ENCODE assay signal across 9 mouse cellular contexts in genomic region chrX:71365510-71365909, GRCm38 (mm10). TPM values are rescaled to one million over a fixed set of nuclear protein-coding genes. Genes with fewer than 3 reads are reported as not detected.
DNase-seq lines count a peak whose midpoint lies in the region; ATAC-seq and TF ChIP-seq lines count a peak whose summit lies in the region.
"Had no signal": no experiment of that assay in that cellular context is flagged by ENCODE, and none has a peak within 500 bp of the region (broad histone marks: within the 10 kb centered on the region; RNA-seq: fewer than 3 reads in every experiment).

No protein-coding gene starts in this region.

- no peak overlapping the region for H3K27ac ChIP-seq in kidney, adult 2 months (ENCODE audit: insufficient read depth, low read depth, low read length)
- H3K27ac ChIP-seq in heart, postnatal 0 days (ENCODE audit: low read depth) = no peak overlapping the region

- WGBS in kidney, adult 2 months = 26% methylated on average over 3 of the region's 3 CpGs
- WGBS in heart, postnatal 0 days = 52% methylated on average over 3 of the region's 3 CpGs

- no peak for TF ChIP-seq POLR2A in kidney, adult 2 months (IDR thresholded peaks at IDR 0.05; ENCODE audit: low read depth, low read length)

- no peaks in the 10 kb centered on the region for H3K27me3 ChIP-seq in kidney, adult 2 months (replicated peaks; ENCODE audit: control insufficient read depth, insufficient read depth, low read length)
- no peaks in the 10 kb centered on the region for H3K27me3 ChIP-seq in heart, postnatal 0 days (ENCODE audit: control insufficient read depth, insufficient read depth, low read length)
- H3K27me3 ChIP-seq: Patski had no signal

- H3K4me2 ChIP-seq in heart, postnatal 0 days (ENCODE audit: low read depth, low read length) = peak overlapping the region; percentile 73

- H3K9me3 ChIP-seq in heart, postnatal 0 days (replicated peaks; ENCODE audit: control insufficient read depth, low read length) = no peaks in the 10 kb centered on the region

- no peaks in the 10 kb centered on the region for H3K4me1 ChIP-seq in kidney, adult 2 months (ENCODE audit: control insufficient read depth, insufficient read depth, low read length)
- H3K4me1 ChIP-seq in heart, postnatal 0 days (ENCODE audit: control insufficient read depth, insufficient read depth) = no peaks in the 10 kb centered on the region

- no peak for DNase-seq in kidney, adult 2 months
- DNase-seq in kidney, postnatal 14 days = no peak
- no peak for DNase-seq in heart, postnatal 0 days (ENCODE audit: low spot score)
- no peak for DNase-seq in c-Kit-positive CD71-positive TER-119-positive erythroid progenitor cells, embryonic 14.5 days (ENCODE audit: low spot score)
- no peak for DNase-seq in cerebellum, postnatal 10 days

- no peak for TF ChIP-seq CTCF in kidney, adult 2 months (conservative IDR thresholded peaks at IDR 0.05; ENCODE audit: insufficient read depth, insufficient read length, low read depth, low read length)
- no peak for TF ChIP-seq CTCF in heart, postnatal 0 days (IDR thresholded peaks at IDR 0.05; ENCODE audit: low read depth)

- no peaks in the 10 kb centered on the region for H3K36me3 ChIP-seq in kidney, adult 2 months (ENCODE audit: control insufficient read depth, insufficient read depth, low read length)
- no peaks in the 10 kb centered on the region for H3K36me3 ChIP-seq in heart, postnatal 0 days (replicated peaks; ENCODE audit: control insufficient read depth, insufficient read depth, low read length)

- peak overlapping the region; percentile 78; the same call in 1 of the 2 replicates for H3K9ac ChIP-seq in heart, postnatal 0 days (replicated peaks; ENCODE audit: low read depth, low read length)

- peak; percentile 21 for ATAC-seq in activated CD4-positive, CD25-positive, alpha-beta regulatory T cell, adult 4 months
- ATAC-seq in heart, postnatal 0 days (ENCODE audit: insufficient read depth, low read depth) = no peak
- peak; percentile 10 for ATAC-seq in megakaryocyte progenitor cell, adult 5-6 weeks (replicated peaks; ENCODE audit: poor library complexity)
- ATAC-seq in erythroid progenitor cell, adult 5-6 weeks (replicated peaks; ENCODE audit: low FRiP score, poor library complexity, severe bottlenecking) = no peak

- H3K4me3 ChIP-seq in kidney, adult 2 months (ENCODE audit: insufficient read depth, low read depth, low read length) = peak overlapping the region; percentile 66
- peak overlapping the region; percentile 75 for H3K4me3 ChIP-seq in heart, postnatal 0 days (ENCODE audit: low read depth, low read length)

- no peak for TF ChIP-seq EP300 in heart, postnatal 0 days (IDR thresholded peaks at IDR 0.05; ENCODE audit: low read depth)

RNA-seq across cellular contexts. Expression of gene Mtmr1, which starts 0.9 kb away (rescaled TPM):
- polyA plus RNA-seq in kidney, adult 2 months (2012; rRNA removed) = 7.6 and 8.2 TPM in 2 replicates
- 10 to 100 TPM in 1 of 2 experiments, 1 to 10 TPM in 1; 5.4 to 10.1 TPM for polyA plus RNA-seq in activated CD4-positive, CD25-positive, alpha-beta regulatory T cell, adult 4 months (2017; shearing (Covaris generic))
- total RNA-seq in heart, postnatal 0 days (2014; rRNA removed; ENCODE audit: low replicate concordance) = 30.1 and 83.1 TPM in 2 replicates
- polyA plus RNA-seq in heart, postnatal 0 days (2015; fragmentation: Nextera tagmentation; extraction: Ambion mirVana) = 10.6 and 12.7 TPM in 2 replicates
- 32.7 and 40.1 TPM in 2 replicates for total RNA-seq in megakaryocyte progenitor cell, adult 5-6 weeks (2015)
- 33.0 and 35.6 TPM in 2 replicates for total RNA-seq in megakaryocyte progenitor cell, adult 5-6 weeks (2017)
- total RNA-seq in erythroid progenitor cell, adult 5-6 weeks (2015; ENCODE audit: low replicate concordance) = 11.9 and 18.4 TPM in 2 replicates
- 11.6 and 19.3 TPM in 2 replicates for total RNA-seq in erythroid progenitor cell, adult 5-6 weeks (2017; ENCODE audit: low replicate concordance)

Comparison
In these comparisons a context has a peak if more than half of its experiments do, and no peak if none do; other contexts are left out.
1. ATAC-seq: peak in activated CD4-positive, CD25-positive, alpha-beta regulatory T cell, adult 4 months (single experiment) and megakaryocyte progenitor cell, adult 5-6 weeks (single experiment); none in heart, postnatal 0 days (single experiment) and erythroid progenitor cell, adult 5-6 weeks (single experiment).